Mouse (Mus musculus): ENCODE measurements at regions not wholly inside any gene's neighbourhood (a gene's known extent, or its start where the extent isn't known, plus 50 kb on each side); places are given as distances from the start of the nearest gene placed in this dataset.

DNA sequence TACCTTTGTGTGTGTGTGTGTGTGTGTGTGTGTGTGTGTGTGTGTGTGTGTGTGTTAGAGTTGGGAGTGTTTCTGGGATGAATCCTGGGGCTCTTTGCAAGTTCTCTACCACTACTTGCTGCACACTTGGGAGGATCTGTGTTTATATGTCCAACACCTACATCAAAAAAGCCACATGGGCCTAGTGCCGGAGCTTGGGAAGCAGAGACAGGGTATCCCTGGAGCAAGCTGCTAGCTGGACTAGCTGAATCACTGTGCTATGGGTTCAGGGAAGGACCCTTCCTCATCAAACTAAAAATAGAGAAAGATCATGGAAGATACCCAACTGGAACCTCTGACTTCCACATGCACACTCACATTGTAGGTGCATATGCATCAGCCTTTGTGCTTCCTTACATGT, 187.4 kb downstream of the Insig2 start:
- no peak for TF ChIP-seq CTCF (IDR thresholded peaks at IDR 0.05; ENCODE audit: control insufficient read depth, insufficient read depth, insufficient read length)
- TF ChIP-seq MYOG (IDR thresholded peaks at IDR 0.05; ENCODE audit: control insufficient read depth, extremely low read depth, insufficient read length), result no peak
- TF ChIP-seq CEBPB (IDR thresholded peaks at IDR 0.05; ENCODE audit: low read depth), result no peak
- TF ChIP-seq MYOD1 (IDR thresholded peaks at IDR 0.05; ENCODE audit: control insufficient read depth, insufficient read length, low read depth), result no peak
- TF ChIP-seq MAX (IDR thresholded peaks at IDR 0.05), result no peak
- no peak for TF ChIP-seq USF1 (IDR thresholded peaks at IDR 0.05; ENCODE audit: low read depth)
